Mouse (Mus musculus) cerebellum, adult 2 months (tissue): Measurements from ENCODE around the gene Dnah10. TPM values are rescaled to one million over a fixed set of nuclear protein-coding genes. Genes with fewer than 3 reads are reported as not detected.

ENCODE experiments used
- DNase-seq, 2 experiments: peaks; one replicate each; pipeline ENCODE4 v3.0.0; 2021
- H3K27ac ChIP-seq: fragments of 200-500 bp; 2 replicates; pipeline ENCODE4 v1.5.1; 2012; ENCODE audit warnings: low read length, control low read depth, inconsistent platforms; ENCODE audit not compliant: insufficient read depth
- H3K27me3 ChIP-seq: fragments of 200-500 bp; 2 replicates; pipeline ENCODE4 v1.6.1; 2012; ENCODE audit warnings: inconsistent platforms, mild to moderate bottlenecking, low read length, moderate library complexity; ENCODE audit not compliant: control insufficient read depth, insufficient read depth
- H3K4me1 ChIP-seq: fragments of 200-500 bp; 2 replicates; pipeline ENCODE4 v1.6.1; 2011; ENCODE audit warnings: low read length; ENCODE audit not compliant: control insufficient read depth, insufficient read depth
- H3K4me3 ChIP-seq: fragments of 200-500 bp; replicated peaks from 2 replicates; pipeline ENCODE3; 2011; ENCODE audit warnings: mild to moderate bottlenecking, low read depth, low read length, control low read depth; ENCODE audit not compliant: insufficient read depth
- CTCF ChIP-seq: fragments of 200-500 bp; IDR thresholded peaks from 2 replicates; pipeline ENCODE4 v1.5.1; 2011; ENCODE audit warnings: low read depth, mild to moderate bottlenecking, control low read depth, low read length, moderate library complexity, borderline replicate concordance; ENCODE audit not compliant: insufficient read depth
- POLR2A ChIP-seq: fragments of 200-500 bp; IDR thresholded peaks from 2 replicates; pipeline ENCODE4 v1.6.1; 2011; ENCODE audit warnings: low read length, control low read depth, borderline replicate concordance; ENCODE audit not compliant: insufficient read depth
- WGBS: fragments of 180-500 bp; shearing (Covaris S2); methylation state at CpG from one replicate; pipeline ENCODE4 v1.1.7; 2018; 5-methylcytosine and 5-hydroxymethylcytosine counted together
- polyA plus RNA-seq: library from polyadenylated mRNA; depleted of rRNA; stranded (reverse); fragments of >200 nt; gene quantifications from 2 replicates; pipeline ENCODE4 v1.2.3, GENCODE M21; 2012; rRNA removed

The Dnah10 gene
- polyA plus RNA-seq, 1 experiment = 0.33 TPM

DNA sequence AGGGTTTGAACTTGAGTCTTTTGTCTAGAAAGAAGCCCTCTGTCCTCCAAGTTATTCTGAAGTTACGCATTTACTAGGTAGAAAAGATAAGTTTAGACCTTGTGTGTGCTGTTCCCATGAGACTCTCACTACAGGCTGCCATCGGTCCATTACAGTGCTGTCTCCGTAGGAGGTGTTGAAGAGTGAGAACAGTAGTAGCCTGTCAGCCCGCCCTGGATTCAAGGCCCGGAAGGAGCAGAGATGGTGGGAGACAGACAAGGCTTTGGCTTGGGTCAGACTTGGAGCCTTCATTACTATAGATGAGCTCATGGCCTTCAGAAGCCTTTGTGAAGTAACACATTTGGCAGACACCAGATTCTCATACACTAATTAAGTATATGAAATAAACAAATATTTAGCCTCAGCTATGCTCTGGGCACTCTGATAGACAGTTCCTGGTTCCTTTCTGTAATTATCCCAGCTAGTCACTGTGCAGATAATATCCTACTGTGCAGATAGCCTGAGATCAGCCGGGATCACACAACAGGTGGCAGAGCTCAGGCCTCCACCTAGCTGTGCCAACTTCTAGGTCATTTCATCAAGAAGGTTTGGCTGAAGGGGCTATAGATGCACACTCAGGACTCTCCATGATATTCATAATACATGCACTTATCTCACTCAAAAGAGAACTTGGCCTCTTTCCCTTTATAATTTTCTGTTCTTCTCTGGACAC, 149.2 kb downstream of the Dnah10 start:
- Histone ChIP-seq H3K4me3 (no peak overlapping the region), H3K27me3 (no peaks in the 10 kb centered on the region), H3K4me1 (peaks cover 24% of the 10 kb centered on the region), H3K27ac (no peak overlapping the region)
- TF ChIP-seq CTCF (no peak), POLR2A (no peak)
- 67% methylated on average over 6 of the region's 6 CpGs for WGBS
- DNase-seq = no peak

DNA sequence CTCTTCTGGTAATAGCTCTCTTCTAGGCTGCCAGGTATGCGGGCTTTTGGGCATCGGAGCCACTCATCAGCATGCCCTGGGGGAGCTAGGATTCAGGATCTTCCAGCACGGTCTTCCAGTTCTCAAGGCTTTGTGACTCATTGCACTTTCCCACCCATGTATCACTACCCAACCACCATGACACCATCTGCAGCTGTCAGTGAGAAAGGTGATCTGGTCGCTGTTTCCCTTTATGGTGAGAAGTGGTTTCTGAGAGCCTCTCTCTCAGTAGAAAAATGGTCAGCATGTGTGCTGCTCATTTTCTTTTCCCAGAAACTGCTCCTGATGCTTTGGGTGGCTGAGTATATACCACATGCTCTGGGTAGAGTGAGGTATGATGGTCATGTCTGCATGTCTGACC, 154.4 kb downstream of the Dnah10 start:
- Histone ChIP-seq H3K4me1 (peaks cover 36% of the 10 kb centered on the region), H3K27ac (no peak overlapping the region), H3K4me3 (no peak overlapping the region), H3K27me3 (no peaks in the 10 kb centered on the region)
- 52% methylated on average over 4 of the region's 4 CpGs for WGBS
- TF ChIP-seq CTCF (no peak), POLR2A (no peak)
- no peak for DNase-seq

DNA sequence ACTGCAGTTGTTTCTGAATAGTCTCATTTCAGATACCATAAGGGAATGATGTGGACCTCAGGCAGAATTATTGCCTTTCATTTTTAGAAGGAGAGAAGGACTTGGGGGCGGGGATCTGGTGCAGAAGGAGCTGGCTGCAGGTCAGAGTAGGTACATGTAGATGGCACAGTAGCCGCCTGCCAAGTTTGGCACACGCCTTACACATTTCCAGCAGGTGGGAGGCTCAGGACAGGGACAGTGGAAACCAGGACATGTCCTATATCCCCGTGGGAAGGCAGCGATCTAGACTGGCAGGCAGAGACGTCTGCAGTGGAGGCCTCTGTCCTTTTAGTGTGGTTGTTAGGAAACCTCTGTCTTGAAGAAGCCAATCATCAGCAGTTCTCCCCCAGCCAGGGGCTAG, 154.9 kb downstream of the Dnah10 start:
- DNase-seq = peak; percentile 42 to 65
- H3K27ac ChIP-seq = no peak overlapping the region
- H3K27me3 ChIP-seq = no peaks in the 10 kb centered on the region
- peaks cover 40% of the 10 kb centered on the region for H3K4me1 ChIP-seq
- 9% methylated on average over 6 of the region's 6 CpGs for WGBS
- no peak overlapping the region for H3K4me3 ChIP-seq
- no peak for TF ChIP-seq POLR2A

GRCm38 (mm10) chr5:124883877-124884276, 159.0 kb downstream of the Dnah10 start:
- Histone ChIP-seq H3K27me3 (no peaks in the 10 kb centered on the region), H3K27ac (no peak overlapping the region), H3K4me1 (peaks cover 39% of the 10 kb centered on the region), H3K4me3 (no peak overlapping the region)
- peak; percentile 78 to 86 for DNase-seq
- TF ChIP-seq POLR2A (no peak), CTCF (no peak)
- WGBS = 6% methylated on average over 6 of the region's 6 CpGs

Other genes starting within 250 kb of the Dnah10 start
- 18.1 and 18.4 TPM in 2 replicates for gene Rilpl2, start 246.7 kb upstream of the Dnah10 start, polyA plus RNA-seq
- 12.3 and 13.1 TPM in 2 replicates for gene Snrnp35, start 242.0 kb upstream of the Dnah10 start, polyA plus RNA-seq
- 20.2 and 22.7 TPM in 2 replicates for gene Rilpl1, start 193.7 kb upstream of the Dnah10 start, polyA plus RNA-seq
- gene Tmed2, start 184.4 kb upstream of the Dnah10 start, polyA plus RNA-seq = 120 and 124 TPM in 2 replicates
- gene Ddx55, start 172.2 kb upstream of the Dnah10 start, polyA plus RNA-seq = 37.9 and 41.6 TPM in 2 replicates
- 36.7 and 38.4 TPM in 2 replicates for gene Eif2b1, start 146.0 kb upstream of the Dnah10 start, polyA plus RNA-seq
- gene Gtf2h3, start 145.9 kb upstream of the Dnah10 start, polyA plus RNA-seq = 46.0 and 46.1 TPM in 2 replicates
- 46.0 and 46.9 TPM in 2 replicates for gene Atp6v0a2, start 96.5 kb upstream of the Dnah10 start, polyA plus RNA-seq
- gene Ccdc92, start 137.3 kb downstream of the Dnah10 start, polyA plus RNA-seq = 183 and 200 TPM in 2 replicates
- 67.2 and 72.9 TPM in 2 replicates for gene Zfp664, start 137.6 kb downstream of the Dnah10 start, polyA plus RNA-seq